Mouse (Mus musculus): Measurements from ENCODE around the gene Mb. TPM values are rescaled to one million over a fixed set of nuclear protein-coding genes. Genes with fewer than 3 reads are reported as not detected.
A peak's percentile ranks its signal among the peaks of the same experiment; 100 is the strongest.

The Mb gene
- polyA plus RNA-seq, 1 experiment from 2014 or later: not detected

GRCm38 (mm10) chr15:77081454-77081853 lies 31.0 kb upstream of the Mb start:
- Histone ChIP-seq H3K4me2 (no peak overlapping the region), H3K27ac (ENCODE audit: low read depth, low read length) (no peak overlapping the region), H3K4me1 (ENCODE audit: control insufficient read depth, insufficient read depth, low read length) (no peaks in the 10 kb centered on the region), H3K9me3 (ENCODE audit: control insufficient read depth, low read length) (no peaks in the 10 kb centered on the region), H3K36me3 (ENCODE audit: control insufficient read depth, insufficient read depth, low read length) (peaks cover 4% of the 10 kb centered on the region), H3K4me3 (ENCODE audit: low read depth, low read length) (no peak overlapping the region), H3K27me3 (ENCODE audit: control insufficient read depth, insufficient read depth, low read length) (no peaks in the 10 kb centered on the region), H3K9ac (ENCODE audit: low read length) (no peak overlapping the region)
- 84% methylated on average over 5 of the region's 5 CpGs for WGBS
- DNase-seq (ENCODE audit: low spot score, missing footprints) (no peak), ATAC-seq (ENCODE audit: low FRiP score) (no peak)

- H3K27me3 ChIP-seq (ENCODE audit: control insufficient read depth, insufficient read depth, low read length): no peaks in the 10 kb centered on the region
- ATAC-seq (ENCODE audit: low FRiP score) (no peak), DNase-seq (ENCODE audit: low spot score, missing footprints) (no peak)
- no peak overlapping the region for H3K9ac ChIP-seq (ENCODE audit: low read length)
- WGBS: 85% methylated on average over 14 of the region's 14 CpGs
- H3K27ac ChIP-seq (ENCODE audit: low read depth, low read length): no peak overlapping the region
- no peak overlapping the region for H3K4me2 ChIP-seq
- no peak overlapping the region for H3K4me3 ChIP-seq (ENCODE audit: low read depth, low read length)
- H3K9me3 ChIP-seq (ENCODE audit: control insufficient read depth, low read length): no peaks in the 10 kb centered on the region
- no peaks in the 10 kb centered on the region for H3K4me1 ChIP-seq (ENCODE audit: control insufficient read depth, insufficient read depth, low read length)
- H3K36me3 ChIP-seq (ENCODE audit: control insufficient read depth, insufficient read depth, low read length): peaks cover 4% of the 10 kb centered on the region
These were observed 30.3 kb upstream of the Mb start for GRCm38 (mm10) chr15:77080684-77081254.

GRCm38 (mm10) chr15:77079890-77080361 lies 29.5 kb upstream of the Mb start:
- Histone ChIP-seq H3K9ac (ENCODE audit: low read length) (no peak overlapping the region), H3K36me3 (ENCODE audit: control insufficient read depth, insufficient read depth, low read length) (peaks cover 4% of the 10 kb centered on the region), H3K9me3 (ENCODE audit: control insufficient read depth, low read length) (no peaks in the 10 kb centered on the region), H3K4me1 (ENCODE audit: control insufficient read depth, insufficient read depth, low read length) (no peaks in the 10 kb centered on the region), H3K27me3 (ENCODE audit: control insufficient read depth, insufficient read depth, low read length) (no peaks in the 10 kb centered on the region), H3K27ac (ENCODE audit: low read depth, low read length) (no peak overlapping the region), H3K4me2 (no peak overlapping the region), H3K4me3 (ENCODE audit: low read depth, low read length) (no peak overlapping the region)
- ATAC-seq (ENCODE audit: low FRiP score): no peak
- whole genome bisulfite sequencing: 72% methylated on average over 11 of the region's 11 CpGs
- DNase-seq (ENCODE audit: low spot score, missing footprints): no peak

GRCm38 (mm10) chr15:77079256-77079822 lies 28.9 kb upstream of the Mb start:
- Histone ChIP-seq H3K4me3 (ENCODE audit: low read depth, low read length) (no peak overlapping the region), H3K4me2 (no peak overlapping the region), H3K27me3 (ENCODE audit: control insufficient read depth, insufficient read depth, low read length) (no peaks in the 10 kb centered on the region), H3K9me3 (ENCODE audit: control insufficient read depth, low read length) (no peaks in the 10 kb centered on the region), H3K27ac (ENCODE audit: low read depth, low read length) (no peak overlapping the region), H3K4me1 (ENCODE audit: control insufficient read depth, insufficient read depth, low read length) (no peaks in the 10 kb centered on the region), H3K9ac (ENCODE audit: low read length) (no peak overlapping the region), H3K36me3 (ENCODE audit: control insufficient read depth, insufficient read depth, low read length) (peaks cover 4% of the 10 kb centered on the region)
- 57% methylated on average over 14 of the region's 14 CpGs for WGBS
- ATAC-seq (ENCODE audit: low FRiP score): no peak
- DNase-seq (ENCODE audit: low spot score, missing footprints): no peak

GRCm38 (mm10) chr15:77078786-77079185 lies 28.3 kb upstream of the Mb start:
- Histone ChIP-seq H3K4me2 (no peak overlapping the region), H3K4me3 (ENCODE audit: low read depth, low read length) (no peak overlapping the region), H3K36me3 (ENCODE audit: control insufficient read depth, insufficient read depth, low read length) (peaks cover 4% of the 10 kb centered on the region), H3K9ac (ENCODE audit: low read length) (no peak overlapping the region), H3K27ac (ENCODE audit: low read depth, low read length) (no peak overlapping the region), H3K4me1 (ENCODE audit: control insufficient read depth, insufficient read depth, low read length) (no peaks in the 10 kb centered on the region), H3K27me3 (ENCODE audit: control insufficient read depth, insufficient read depth, low read length) (no peaks in the 10 kb centered on the region), H3K9me3 (ENCODE audit: control insufficient read depth, low read length) (no peaks in the 10 kb centered on the region)
- ATAC-seq (ENCODE audit: low FRiP score) (no peak), DNase-seq (ENCODE audit: low spot score, missing footprints) (no peak)
- 59% methylated on average over 3 of the region's 3 CpGs for WGBS

GRCm38 (mm10) chr15:77077906-77078305 lies 27.4 kb upstream of the Mb start:
- H3K4me3 ChIP-seq (ENCODE audit: low read depth, low read length): no peak overlapping the region
- WGBS: 93% methylated on average over 9 of the region's 9 CpGs
- H3K4me1 ChIP-seq (ENCODE audit: control insufficient read depth, insufficient read depth, low read length): no peaks in the 10 kb centered on the region
- H3K9me3 ChIP-seq (ENCODE audit: control insufficient read depth, low read length): no peaks in the 10 kb centered on the region
- H3K27me3 ChIP-seq (ENCODE audit: control insufficient read depth, insufficient read depth, low read length): no peaks in the 10 kb centered on the region
- no peak overlapping the region for H3K27ac ChIP-seq (ENCODE audit: low read depth, low read length)
- H3K36me3 ChIP-seq (ENCODE audit: control insufficient read depth, insufficient read depth, low read length): peaks cover 4% of the 10 kb centered on the region
- no peak overlapping the region for H3K4me2 ChIP-seq
- H3K9ac ChIP-seq (ENCODE audit: low read length): no peak overlapping the region
- no peak for ATAC-seq (ENCODE audit: low FRiP score)
- no peak for DNase-seq (ENCODE audit: low spot score, missing footprints)

GRCm38 (mm10) chr15:77076523-77076922 lies 26.1 kb upstream of the Mb start:
- H3K9ac ChIP-seq (ENCODE audit: low read length): no peak overlapping the region
- peaks cover 4% of the 10 kb centered on the region for H3K36me3 ChIP-seq (ENCODE audit: control insufficient read depth, insufficient read depth, low read length)
- no peaks in the 10 kb centered on the region for H3K9me3 ChIP-seq (ENCODE audit: control insufficient read depth, low read length)
- no peak overlapping the region for H3K4me3 ChIP-seq (ENCODE audit: low read depth, low read length)
- H3K27me3 ChIP-seq (ENCODE audit: control insufficient read depth, insufficient read depth, low read length): no peaks in the 10 kb centered on the region
- H3K4me1 ChIP-seq (ENCODE audit: control insufficient read depth, insufficient read depth, low read length): no peaks in the 10 kb centered on the region
- ATAC-seq (ENCODE audit: low FRiP score) (no peak), DNase-seq (ENCODE audit: low spot score, missing footprints) (peak; percentile 67)
- no peak overlapping the region for H3K4me2 ChIP-seq
- H3K27ac ChIP-seq (ENCODE audit: low read depth, low read length): no peak overlapping the region
- 84% methylated on average over 3 of the region's 3 CpGs for WGBS

- H3K27ac ChIP-seq (ENCODE audit: low read depth, low read length): no peak overlapping the region
- no peak overlapping the region for H3K4me2 ChIP-seq
- H3K27me3 ChIP-seq (ENCODE audit: control insufficient read depth, insufficient read depth, low read length): no peaks in the 10 kb centered on the region
- 80% methylated on average over 4 of the region's 4 CpGs for WGBS
- ATAC-seq (ENCODE audit: low FRiP score) (no peak), DNase-seq (ENCODE audit: low spot score, missing footprints) (peak; percentile 78)
- H3K4me3 ChIP-seq (ENCODE audit: low read depth, low read length): no peak overlapping the region
- no peaks in the 10 kb centered on the region for H3K4me1 ChIP-seq (ENCODE audit: control insufficient read depth, insufficient read depth, low read length)
- H3K9me3 ChIP-seq (ENCODE audit: control insufficient read depth, low read length): no peaks in the 10 kb centered on the region
- no peak overlapping the region for H3K9ac ChIP-seq (ENCODE audit: low read length)
- peaks cover 4% of the 10 kb centered on the region for H3K36me3 ChIP-seq (ENCODE audit: control insufficient read depth, insufficient read depth, low read length)
These were observed 22.2 kb upstream of the Mb start for GRCm38 (mm10) chr15:77072556-77073163.

GRCm38 (mm10) chr15:77071501-77071900 lies 21.0 kb upstream of the Mb start:
- H3K4me3 ChIP-seq (ENCODE audit: low read depth, low read length): no peak overlapping the region
- H3K9me3 ChIP-seq (ENCODE audit: control insufficient read depth, low read length): no peaks in the 10 kb centered on the region
- no peaks in the 10 kb centered on the region for H3K27me3 ChIP-seq (ENCODE audit: control insufficient read depth, insufficient read depth, low read length)
- H3K36me3 ChIP-seq (ENCODE audit: control insufficient read depth, insufficient read depth, low read length): no peaks in the 10 kb centered on the region
- peak; percentile 50; the same call in 1 of the 2 replicates for ATAC-seq (ENCODE audit: low FRiP score)
- 27% methylated on average over 10 of the region's 10 CpGs for WGBS
- no peak overlapping the region for H3K4me2 ChIP-seq
- no peaks in the 10 kb centered on the region for H3K4me1 ChIP-seq (ENCODE audit: control insufficient read depth, insufficient read depth, low read length)
- peak; percentile 88 for DNase-seq (ENCODE audit: low spot score, missing footprints)
- no peak overlapping the region for H3K9ac ChIP-seq (ENCODE audit: low read length)
- no peak overlapping the region for H3K27ac ChIP-seq (ENCODE audit: low read depth, low read length)
